ENCODE assay signal across 8 mouse cellular contexts in the genomic region with DNA sequence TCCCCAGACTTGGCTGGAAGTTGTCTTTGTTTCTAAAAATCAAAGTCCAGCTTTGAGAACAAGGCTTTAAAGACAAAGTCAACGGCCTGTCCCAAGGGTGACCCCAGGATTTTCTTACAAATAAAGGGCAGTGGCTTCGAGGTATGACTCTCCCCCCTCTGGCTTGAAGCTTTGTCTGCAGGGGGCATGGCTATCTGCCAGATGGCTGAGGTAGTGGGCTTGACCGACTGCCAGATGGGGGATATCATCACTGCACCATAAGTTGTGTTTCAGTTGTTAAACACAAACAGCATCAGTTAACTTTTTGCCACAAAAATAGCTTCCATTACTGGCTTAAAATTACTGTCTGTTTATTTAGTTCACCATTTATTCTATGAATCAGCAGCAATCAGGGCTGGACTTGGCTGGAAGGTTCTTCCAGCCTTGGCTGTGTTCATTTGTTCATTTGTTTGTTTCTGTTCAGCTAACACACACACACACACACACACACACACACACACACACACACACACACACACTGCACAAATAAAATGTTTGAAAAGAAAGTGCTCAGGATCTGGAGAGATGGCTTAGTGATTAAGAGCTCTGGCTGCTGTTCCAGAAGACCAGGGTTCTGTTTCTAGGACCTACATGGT. TPM values are rescaled to one million over a fixed set of nuclear protein-coding genes. Genes with fewer than 3 reads are reported as not detected.
DNase-seq lines count a peak whose midpoint lies in the region; ATAC-seq lines count a peak whose summit lies in the region.
"Had no signal": no experiment of that assay in that cellular context is flagged by ENCODE, and none has a peak within 500 bp of the region (broad histone marks: within the 10 kb centered on the region; RNA-seq: fewer than 3 reads in every experiment).

No protein-coding gene starts in this region.

- peak; percentile 32 to 34 for DNase-seq in layer of hippocampus, postnatal 10 days (ENCODE audit: low spot score in 2 of 2)
- DNase-seq in layer of hippocampus, adult 11-12 months (ENCODE audit: low spot score): no peak
- DNase-seq in NIH3T3 (ENCODE audit: low read depth): peak; percentile 86
- DNase-seq in embryonic facial prominence, embryonic 10.5 days (ENCODE audit: low spot score): no peak
- peak; percentile 48 for DNase-seq in mesoderm, embryonic 11.5 days (ENCODE audit: low read depth, low spot score)
- no peak for DNase-seq in gastrocnemius, postnatal 14 days

- no peaks in the 10 kb centered on the region for H3K36me3 ChIP-seq in embryonic facial prominence, embryonic 10.5 days (replicated peaks)
- H3K36me3 ChIP-seq: liver, embryonic 15.5 days had no signal

- no peak for ATAC-seq in granulocyte monocyte progenitor cell, adult 5-6 weeks (replicated peaks; ENCODE audit: poor library complexity, severe bottlenecking)

- no peak overlapping the region for H3K4me3 ChIP-seq in embryonic facial prominence, embryonic 10.5 days
- H3K4me3 ChIP-seq: liver, embryonic 15.5 days had no signal

- intact Hi-C loops in gastrocnemius, postnatal 14 days (cut with DNase I; ENCODE audit: low total_unique reads): no loop called here

- H3K9me3 ChIP-seq in embryonic facial prominence, embryonic 10.5 days: no peaks in the 10 kb centered on the region
- H3K9me3 ChIP-seq: liver, embryonic 15.5 days had no signal

- H3K27me3 ChIP-seq in embryonic facial prominence, embryonic 10.5 days (replicated peaks; ENCODE audit: low read depth, poor library complexity, severe bottlenecking): no peaks in the 10 kb centered on the region
- H3K27me3 ChIP-seq: liver, embryonic 15.5 days had no signal

- H3K27ac ChIP-seq in embryonic facial prominence, embryonic 10.5 days (replicated peaks): 0 out of 2 replicates have a peak overlapping the region, but pooled peaks have one; percentile 32
- H3K27ac ChIP-seq: liver, embryonic 15.5 days had no signal

- WGBS in embryonic facial prominence, embryonic 10.5 days: 9% methylated on average over 3 of the region's 3 CpGs

- H3K4me1 ChIP-seq in embryonic facial prominence, embryonic 10.5 days: peaks cover 15% of the 10 kb centered on the region
- H3K4me1 ChIP-seq: liver, embryonic 15.5 days had no signal

RNA-seq across cellular contexts. Expression of a gene that starts 33.1 kb away (rescaled TPM):
- 10 to 100 TPM; 36.3 to 36.5 TPM for total RNA-seq in layer of hippocampus, postnatal 10 days (2021)
- polyA plus RNA-seq in embryonic facial prominence, embryonic 10.5 days (2016; fragmentation: Nextera tagmentation; extraction: Ambion mirVana): 161 and 162 TPM in 2 replicates
- total RNA-seq in granulocyte monocyte progenitor cell, adult 5-6 weeks (2014; fragmentation: Nextera tagmentation): 42.5 and 51.6 TPM in 2 replicates
- 36.8 and 72.4 TPM in 2 replicates for total RNA-seq in granulocyte monocyte progenitor cell, adult 5-6 weeks (2017)
- total RNA-seq in gastrocnemius, postnatal 14 days (2021): 10 to 100 TPM; 25.2 to 27.6 TPM

RNA-seq across cellular contexts. Expression of a gene that starts 33.6 kb away (rescaled TPM):
- 1 to 10 TPM; 3.3 to 4.5 TPM for total RNA-seq in layer of hippocampus, postnatal 10 days (2021)
- 2.7 and 3.1 TPM in 2 replicates for polyA plus RNA-seq in embryonic facial prominence, embryonic 10.5 days (2016; fragmentation: Nextera tagmentation; extraction: Ambion mirVana)
- total RNA-seq in granulocyte monocyte progenitor cell, adult 5-6 weeks (2014; fragmentation: Nextera tagmentation): 0.58 TPM in 1 of 2 replicates, not detected in the other
- 0.57 and 1.2 TPM in 2 replicates for total RNA-seq in granulocyte monocyte progenitor cell, adult 5-6 weeks (2017)
- total RNA-seq in gastrocnemius, postnatal 14 days (2021): under 1 TPM; 0.20 to 0.45 TPM

Comparison
In these comparisons a context has a peak if more than half of its experiments do, and no peak if none do; other contexts are left out.
1. DNase-seq: peak in layer of hippocampus, postnatal 10 days (2 of 2), NIH3T3 (single experiment) and mesoderm, embryonic 11.5 days (single experiment); none in layer of hippocampus, adult 11-12 months (single experiment), embryonic facial prominence, embryonic 10.5 days (single experiment) and gastrocnemius, postnatal 14 days (single experiment).